Mouse (Mus musculus) mouse embryonic stem cell (cell line): ENCODE measurements around the gene St6gal1.

ENCODE experiments used
- in situ Hi-C, 2 experiments: fragments of 300-500 bp; cut with MboI; formaldehyde crosslinking; loops; 1 replicate in 1 of 2; 3 replicates in 1 of 2; pipeline ENCODE4 v1.14.3; 2019 to 2020; ENCODE audit warnings: low sequenced_read_pairs in 2 of 2, low pct_unique_long_range_greater_than_20kb in 1 of 2, mixed read lengths in 1 of 2; ENCODE audit not compliant: unreplicated experiment in 1 of 2

St6gal1 gene

GRCm38 (mm10) chr16:23312604-23313003 is 88.1 kb downstream of the St6gal1 start:
- in situ Hi-C loops = no loop called here

DNA sequence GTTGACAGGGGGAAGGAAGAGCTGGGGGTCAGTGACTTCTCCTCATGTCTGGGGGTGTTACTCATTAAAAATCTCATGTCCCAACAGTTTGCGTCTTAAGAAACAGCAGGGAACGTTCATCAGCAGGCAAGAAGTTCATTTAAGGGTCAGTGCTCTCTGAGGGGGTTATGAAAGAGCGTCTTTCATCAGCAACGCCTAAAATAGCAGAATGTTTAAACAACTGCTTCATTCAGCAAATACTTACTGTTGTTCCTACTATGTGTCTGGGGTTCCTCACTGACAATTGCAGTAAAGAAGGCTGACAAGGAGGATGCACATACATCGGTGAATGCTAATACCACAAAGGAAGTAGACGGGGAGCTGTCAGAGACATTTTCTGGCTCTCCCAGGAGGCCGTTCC is 90.2 kb downstream of the St6gal1 start:
- in situ Hi-C loops = no loop called here

GRCm38 (mm10) chr16:23317411-23318047 is 93.0 kb downstream of the St6gal1 start:
- in situ Hi-C loops = no loop called here

DNA sequence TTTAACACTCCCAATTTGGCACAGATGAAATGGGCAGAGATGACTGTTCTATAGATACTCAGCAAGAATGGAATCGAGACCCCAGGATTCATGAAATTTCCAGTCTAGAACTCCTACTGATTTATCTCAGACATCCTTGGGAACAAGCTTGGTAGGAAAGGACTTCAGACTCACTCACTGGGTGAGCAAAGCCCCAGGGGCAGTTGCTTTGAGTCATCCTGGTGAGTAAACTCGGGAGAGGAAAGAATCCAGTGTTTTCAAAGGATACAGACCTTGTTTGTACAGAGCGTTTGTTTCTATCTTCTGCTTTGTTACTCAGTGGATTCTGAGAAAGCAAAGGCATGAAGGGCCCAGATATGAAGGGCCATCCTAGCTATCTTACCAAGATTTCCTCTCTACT is 95.5 kb downstream of the St6gal1 start:
- in situ Hi-C loops = no loop called here

- in situ Hi-C loops = no loop called here
Measured at GRCm38 (mm10) chr16:23320579-23320978, 96.0 kb downstream of the St6gal1 start.

DNA sequence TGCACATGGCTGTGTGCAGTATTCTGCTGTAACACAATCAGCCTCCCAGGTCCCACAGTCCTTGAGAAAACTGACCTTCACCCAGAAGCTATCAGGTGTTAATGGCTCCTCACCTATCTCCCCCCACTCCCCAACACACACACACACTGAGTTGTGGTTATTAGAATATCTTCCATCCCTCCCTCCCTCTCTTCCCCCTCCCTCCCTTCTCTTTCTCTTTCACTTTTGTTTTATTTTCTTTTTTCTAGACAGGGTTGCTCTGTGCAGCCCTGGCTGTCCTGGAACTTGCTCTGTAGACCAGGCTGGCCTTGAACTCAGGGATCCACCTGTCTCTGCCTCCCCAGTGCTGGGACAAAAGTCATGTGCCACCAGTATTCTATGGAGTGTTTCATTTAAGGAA is 97.9 kb downstream of the St6gal1 start:
- in situ Hi-C loops = no loop called here

- in situ Hi-C loops = no loop called here
Measured at GRCm38 (mm10) chr16:23323915-23324314, 99.4 kb downstream of the St6gal1 start.

- in situ Hi-C loops = no loop called here
Measured at GRCm38 (mm10) chr16:23324867-23325650, 100.5 kb downstream of the St6gal1 start.

DNA sequence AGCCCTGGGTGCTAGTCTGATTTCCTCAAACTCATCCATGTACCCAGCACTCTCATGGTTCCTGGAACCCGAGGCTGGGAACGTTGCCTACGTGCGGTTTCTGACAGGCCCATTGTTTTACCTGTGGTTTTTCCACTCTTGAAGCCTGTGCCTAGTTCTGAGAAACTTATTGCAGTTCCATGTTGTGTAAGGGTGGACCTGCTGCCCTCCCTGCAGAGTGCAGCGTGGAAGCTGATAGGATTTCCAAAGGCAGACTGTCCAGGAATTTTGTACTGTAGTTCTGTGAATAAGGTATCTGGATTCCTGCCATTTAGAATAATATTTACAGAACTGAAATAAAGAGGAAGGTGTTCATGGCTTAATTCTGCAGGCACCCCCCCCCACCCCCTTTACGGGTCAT is 102.1 kb downstream of the St6gal1 start:
- in situ Hi-C loops = no loop called here

GRCm38 (mm10) chr16:23327266-23327665 is 102.7 kb downstream of the St6gal1 start:
- in situ Hi-C loops = no loop called here

DNA sequence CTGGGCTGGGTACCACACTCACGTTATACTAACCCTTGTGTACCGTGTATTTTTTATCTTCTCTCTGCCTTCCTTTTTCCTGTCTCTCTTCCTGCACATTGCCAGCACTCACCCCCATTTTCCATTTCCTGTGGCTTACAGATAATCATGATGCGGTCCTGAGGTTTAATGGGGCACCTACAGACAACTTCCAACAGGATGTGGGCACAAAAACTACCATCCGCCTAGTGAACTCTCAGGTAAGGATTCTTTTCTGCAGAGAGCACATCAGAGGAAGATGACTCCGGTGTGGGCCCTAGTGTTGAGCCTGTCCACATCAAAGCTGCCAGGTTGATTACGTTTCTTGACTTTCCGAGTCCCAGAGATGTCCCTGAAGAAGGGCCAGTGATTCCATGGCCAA is 103.7 kb downstream of the St6gal1 start:
- in situ Hi-C loops = no loop called here

- in situ Hi-C loops = no loop called here
Measured at GRCm38 (mm10) chr16:23332136-23332535, 107.6 kb downstream of the St6gal1 start.

DNA sequence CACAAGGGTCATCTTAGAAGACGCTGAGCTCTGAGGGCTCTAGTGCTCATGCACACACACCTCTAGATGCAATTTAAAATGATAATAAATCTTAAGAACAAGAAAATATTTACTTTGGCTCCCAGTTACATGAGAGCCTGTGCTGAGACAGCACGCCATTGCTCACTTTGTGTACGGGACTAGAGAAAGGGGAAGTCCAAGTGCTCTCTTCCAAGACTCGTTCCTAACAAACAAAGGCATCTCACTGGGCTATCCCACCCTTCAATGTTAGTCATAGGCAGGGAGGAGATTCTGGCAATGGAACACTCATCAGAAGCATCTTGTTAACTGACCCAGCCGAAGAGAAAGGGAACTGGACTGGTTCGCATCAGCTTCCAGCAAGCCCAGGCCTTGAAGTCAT is 108.1 kb downstream of the St6gal1 start:
- in situ Hi-C loops = no loop called here

- in situ Hi-C loops = no loop called here
Measured at GRCm38 (mm10) chr16:23333875-23334551, 109.5 kb downstream of the St6gal1 start.

- in situ Hi-C loops = no loop called here
Measured at GRCm38 (mm10) chr16:23337317-23337716, 112.8 kb downstream of the St6gal1 start.

DNA sequence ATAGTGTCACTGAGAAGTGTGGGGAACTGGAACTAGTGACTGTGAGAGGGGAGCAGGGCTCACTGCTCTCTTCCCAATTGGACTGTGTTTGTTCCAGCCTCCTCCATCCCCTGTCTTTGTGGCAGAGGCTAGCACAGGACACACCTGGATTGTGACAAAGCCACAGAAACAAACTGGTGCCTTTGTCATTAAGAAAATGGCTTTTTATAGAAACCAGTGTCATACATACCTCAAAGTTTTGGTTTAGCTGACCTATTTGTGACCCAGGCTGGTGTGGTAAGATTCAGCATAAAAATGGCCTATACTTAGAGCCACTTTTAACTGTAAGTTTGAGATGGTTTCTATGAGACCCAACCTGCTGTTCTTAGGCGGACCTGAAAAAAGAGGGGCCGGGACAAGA is 116.7 kb downstream of the St6gal1 start:
- in situ Hi-C loops = no loop called here

DNA sequence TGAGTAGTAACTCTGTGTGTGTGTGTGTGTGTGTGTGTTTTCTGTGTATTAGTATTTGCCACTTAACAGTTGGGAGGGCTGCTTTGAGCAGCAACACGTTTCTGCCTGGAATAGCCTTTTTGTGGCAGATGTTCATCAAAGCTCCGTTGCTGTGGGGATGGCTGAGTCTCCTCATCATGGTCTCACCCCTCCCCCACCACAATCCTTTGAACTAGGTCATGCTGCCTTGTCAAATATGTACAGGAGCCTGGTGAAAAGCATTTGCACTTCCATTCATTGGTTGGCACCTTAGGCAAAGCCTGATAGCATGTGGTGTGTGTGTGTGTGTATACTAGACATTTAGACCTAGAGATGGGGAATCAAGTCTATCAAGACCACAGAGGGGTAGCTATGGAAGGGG is 126.3 kb downstream of the St6gal1 start:
- in situ Hi-C loops = no loop called here

DNA sequence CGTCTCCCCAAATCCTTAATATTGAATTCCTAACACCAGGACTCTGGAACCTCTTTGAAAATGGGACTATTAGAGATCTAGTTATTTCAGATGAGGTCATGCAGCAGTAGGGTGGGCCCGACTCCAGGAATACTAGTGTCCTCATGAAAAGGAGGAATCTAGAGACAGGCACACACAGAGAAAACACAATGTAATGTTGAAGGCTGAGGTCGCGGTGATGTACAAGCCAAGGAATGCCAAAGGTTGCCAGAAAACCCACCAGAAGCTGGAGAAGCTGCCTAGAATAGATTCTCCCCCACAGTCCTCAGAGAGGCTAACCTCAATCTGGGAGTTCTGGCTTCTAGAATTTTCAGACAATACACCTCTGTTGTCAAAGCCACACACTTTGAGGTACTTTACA is 136.5 kb downstream of the St6gal1 start:
- in situ Hi-C loops = no loop called here

DNA sequence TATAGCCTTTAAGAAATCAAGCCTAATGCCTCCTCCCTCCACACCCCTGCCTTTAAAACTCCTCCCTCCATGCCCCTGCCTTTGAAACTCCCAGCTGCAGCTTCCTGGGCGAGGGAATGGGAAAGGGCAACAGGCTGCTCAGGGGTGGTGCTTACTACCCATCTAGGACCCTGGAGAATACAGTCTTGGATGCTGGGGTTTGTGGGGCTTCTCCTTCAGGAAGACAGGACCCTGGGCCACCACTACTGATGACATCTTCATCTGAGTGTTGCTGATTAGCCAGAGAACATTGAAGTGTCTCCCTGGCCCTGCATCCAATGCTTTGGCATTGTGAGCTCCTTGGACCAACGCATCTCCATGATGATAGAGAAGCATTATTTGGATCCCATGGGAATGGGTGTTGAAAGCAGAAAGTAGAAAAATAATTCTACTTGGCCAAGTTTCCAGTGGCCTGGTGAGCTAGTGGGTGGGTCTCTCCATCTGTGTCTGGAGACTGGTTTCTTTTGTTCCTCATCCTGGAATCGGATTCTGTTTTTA is 137.0 kb downstream of the St6gal1 start:
- in situ Hi-C loops = no loop called here
